Mouse (Mus musculus) MEL (cell line): ENCODE results near the gene Cdh23. TPM values are rescaled to one million over a fixed set of nuclear protein-coding genes. Genes with fewer than 3 reads are reported as not detected.

ENCODE experiments used
- DNase-seq: peaks from one replicate; pipeline ENCODE4 v3.0.0; 2011; ENCODE audit warnings: low read depth, low spot score
- H3K27ac ChIP-seq: 2 replicates; pipeline ENCODE4 v1.5.1; 2012; ENCODE audit warnings: low read depth, mild to moderate bottlenecking, control low read depth, low read length, moderate library complexity; ENCODE audit not compliant: control insufficient read depth
- H3K27me3 ChIP-seq, 2 experiments: fragments of 150-350 bp in 1 of 2; sonication (generic) in 1 of 2; 2 replicates each; pipeline ENCODE4 v1.6.1; 2012; ENCODE audit warnings: low read length in 2 of 2, mild to moderate bottlenecking in 2 of 2, improper control_type of control experiment in 1 of 2, moderate library complexity in 1 of 2; ENCODE audit not compliant: insufficient read depth in 2 of 2, control insufficient read depth in 1 of 2
- H3K36me3 ChIP-seq, 2 experiments: 2 replicates each; pipeline ENCODE4 v1.6.1; 2012 to 2014; ENCODE audit warnings: low read length in 2 of 2, improper control_type of control experiment in 1 of 2, inconsistent platforms in 1 of 2, mild to moderate bottlenecking in 1 of 2; ENCODE audit not compliant: insufficient read depth in 2 of 2, control insufficient read depth in 1 of 2
- H3K4me1 ChIP-seq, 2 experiments: fragments of 150-350 bp in 1 of 2; sonication (generic) in 1 of 2; 2 replicates each; pipeline ENCODE4 v1.6.1; 2012; ENCODE audit warnings: low read length in 2 of 2, improper control_type of control experiment in 1 of 2, mild to moderate bottlenecking in 1 of 2; ENCODE audit not compliant: insufficient read depth in 2 of 2, control insufficient read depth in 1 of 2
- H3K4me3 ChIP-seq, 2 experiments: fragments of 150-350 bp in 1 of 2; sonication (generic) in 1 of 2; 2 replicates each; pipeline ENCODE4 v1.5.1; 2012; ENCODE audit warnings: low read depth in 2 of 2, low read length in 2 of 2, mild to moderate bottlenecking in 2 of 2, moderate library complexity in 2 of 2, control low read depth in 1 of 2, improper control_type of control experiment in 1 of 2; ENCODE audit not compliant: control insufficient read depth in 1 of 2, insufficient read depth in 1 of 2
- H3K79me2 ChIP-seq: 2 replicates; pipeline ENCODE4 v1.6.1; 2012; ENCODE audit warnings: mild to moderate bottlenecking, low read length, moderate library complexity; ENCODE audit not compliant: control insufficient read depth, poor library complexity, insufficient read depth
- H3K9ac ChIP-seq: 2 replicates; pipeline ENCODE4 v1.6.1; 2012; ENCODE audit warnings: low read depth, mild to moderate bottlenecking, control low read depth, low read length, moderate library complexity; ENCODE audit not compliant: control insufficient read depth, poor library complexity, severe bottlenecking
- H3K9me3 ChIP-seq: fragments of 150-350 bp; sonication (generic); replicated peaks from 2 replicates; pipeline ENCODE4 v1.6.1; 2012; ENCODE audit warnings: mild to moderate bottlenecking, low read length, improper control_type of control experiment, moderate library complexity; ENCODE audit not compliant: insufficient read depth
- CHD1 ChIP-seq: IDR thresholded peaks from 2 replicates; pipeline ENCODE4 v1.6.1; 2012; ENCODE audit warnings: low read depth, mild to moderate bottlenecking, inconsistent platforms, low read length, improper control_type of control experiment
- CTCF ChIP-seq, 3 experiments: IDR thresholded peaks in 2 of 3; conservative IDR thresholded peaks in 1 of 3; 2 replicates each; pipeline ENCODE4 v1.5.1; 2011 to 2012; ENCODE audit warnings: low read length in 3 of 3, low read depth in 2 of 3, mild to moderate bottlenecking in 2 of 3, improper control_type of control experiment in 1 of 3, inconsistent platforms in 1 of 3, mixed read lengths in 1 of 3, moderate library complexity in 1 of 3; ENCODE audit not compliant: control insufficient read depth in 1 of 3, insufficient read depth in 1 of 3, poor library complexity in 1 of 3, severe bottlenecking in 1 of 3
- E2F4 ChIP-seq: IDR thresholded peaks from 2 replicates; pipeline ENCODE4 v1.6.1; 2011; ENCODE audit warnings: low read depth, low read length, improper control_type of control experiment, borderline replicate concordance
- ELF1 ChIP-seq: IDR thresholded peaks from 2 replicates; pipeline ENCODE4 v1.6.1; 2014; ENCODE audit warnings: low read depth, mild to moderate bottlenecking, inconsistent platforms, low read length, improper control_type of control experiment, moderate library complexity
- EP300 ChIP-seq, 2 experiments: IDR thresholded peaks; 2 replicates each; pipeline ENCODE4 v1.6.1; 2011; ENCODE audit warnings: improper control_type of control experiment in 2 of 2, low read length in 2 of 2, low read depth in 1 of 2, mild to moderate bottlenecking in 1 of 2
- ETS1 ChIP-seq: IDR thresholded peaks from 2 replicates; pipeline ENCODE4 v1.6.1; 2012; ENCODE audit warnings: low read depth, mild to moderate bottlenecking, inconsistent platforms, low read length, improper control_type of control experiment, moderate library complexity
- GABPA ChIP-seq: IDR thresholded peaks from 2 replicates; pipeline ENCODE4 v1.6.1; 2012; ENCODE audit warnings: low read depth, mild to moderate bottlenecking, inconsistent platforms, low read length, improper control_type of control experiment, moderate library complexity
- GATA1 ChIP-seq: IDR thresholded peaks from 2 replicates; pipeline ENCODE4 v1.6.1; 2011; ENCODE audit warnings: low read depth, low read length, improper control_type of control experiment
- HCFC1 ChIP-seq: IDR thresholded peaks from 2 replicates; pipeline ENCODE4 v1.6.1; 2012; ENCODE audit warnings: low read depth, mild to moderate bottlenecking, inconsistent platforms, low read length, improper control_type of control experiment, moderate library complexity
- JUND ChIP-seq: IDR thresholded peaks from 2 replicates; pipeline ENCODE4 v1.6.1; 2011; ENCODE audit warnings: low read depth, mild to moderate bottlenecking, improper control_type of control experiment, low read length
- MAFK ChIP-seq: IDR thresholded peaks from 2 replicates; pipeline ENCODE4 v1.6.1; 2011; ENCODE audit warnings: low read depth, mild to moderate bottlenecking, low read length, improper control_type of control experiment, borderline replicate concordance
- MAX ChIP-seq: IDR thresholded peaks from 2 replicates; pipeline ENCODE4 v1.6.1; 2011; ENCODE audit warnings: low read length, improper control_type of control experiment
- MAZ ChIP-seq: IDR thresholded peaks from 2 replicates; pipeline ENCODE4 v1.6.1; 2012; ENCODE audit warnings: low read depth, mild to moderate bottlenecking, inconsistent platforms, low read length, improper control_type of control experiment
- MEF2A ChIP-seq: IDR thresholded peaks from 2 replicates; pipeline ENCODE4 v1.6.1; 2014; ENCODE audit warnings: low read depth, mild to moderate bottlenecking, inconsistent platforms, low read length, improper control_type of control experiment; ENCODE audit not compliant: poor library complexity, insufficient replicate concordance, severe bottlenecking; ENCODE audit errors: extremely low read depth
- MXI1 ChIP-seq: IDR thresholded peaks from 2 replicates; pipeline ENCODE4 v1.6.1; 2011; ENCODE audit warnings: mild to moderate bottlenecking, low read depth, low read length, improper control_type of control experiment
- MYB ChIP-seq: IDR thresholded peaks from 2 replicates; pipeline ENCODE4 v1.6.1; 2011; ENCODE audit warnings: mild to moderate bottlenecking, low read depth, low read length, improper control_type of control experiment
- MYC ChIP-seq: IDR thresholded peaks from 2 replicates; pipeline ENCODE4 v1.6.1; 2011; ENCODE audit warnings: low read depth, mild to moderate bottlenecking, low read length, improper control_type of control experiment, moderate library complexity
- NELFE ChIP-seq: IDR thresholded peaks from 2 replicates; pipeline ENCODE4 v1.6.1; 2011; ENCODE audit warnings: low read depth, low read length, improper control_type of control experiment
- POLR2A ChIP-seq, 2 experiments: IDR thresholded peaks; 2 replicates each; pipeline ENCODE4 v1.6.1; 2011 to 2012; ENCODE audit warnings: low read length in 2 of 2, mild to moderate bottlenecking in 2 of 2, control low read depth in 1 of 2, improper control_type of control experiment in 1 of 2, low read depth in 1 of 2, moderate library complexity in 1 of 2; ENCODE audit not compliant: control insufficient read depth in 1 of 2, insufficient read depth in 1 of 2, poor library complexity in 1 of 2
- POLR2AphosphoS2 ChIP-seq: IDR thresholded peaks from 2 replicates; pipeline ENCODE4 v1.6.1; 2011; ENCODE audit warnings: low read length, improper control_type of control experiment
- RCOR1 ChIP-seq: IDR thresholded peaks from 2 replicates; pipeline ENCODE4 v1.6.1; 2012; ENCODE audit warnings: low read depth, mild to moderate bottlenecking, inconsistent platforms, low read length, improper control_type of control experiment
- SMC3 ChIP-seq: IDR thresholded peaks from 2 replicates; pipeline ENCODE4 v1.6.1; 2011; ENCODE audit warnings: low read depth, low read length, improper control_type of control experiment
- TAL1 ChIP-seq: IDR thresholded peaks from 2 replicates; pipeline ENCODE4 v1.6.1; 2012; ENCODE audit warnings: mild to moderate bottlenecking, inconsistent platforms, low read length, moderate library complexity, mixed read lengths
- TCF12 ChIP-seq: IDR thresholded peaks from 2 replicates; pipeline ENCODE4 v1.6.1; 2014; ENCODE audit warnings: low read depth, mild to moderate bottlenecking, inconsistent platforms, low read length, improper control_type of control experiment, moderate library complexity
- USF1 ChIP-seq: IDR thresholded peaks from 2 replicates; pipeline ENCODE4 v1.6.1; 2014; ENCODE audit warnings: low read depth, mild to moderate bottlenecking, inconsistent platforms, low read length, improper control_type of control experiment, moderate library complexity
- USF2 ChIP-seq, 2 experiments: IDR thresholded peaks; 2 replicates each; pipeline ENCODE4 v1.6.1; 2011 to 2012; ENCODE audit warnings: improper control_type of control experiment in 2 of 2, low read length in 2 of 2, borderline replicate concordance in 1 of 2, inconsistent platforms in 1 of 2, low read depth in 1 of 2, mild to moderate bottlenecking in 1 of 2; ENCODE audit not compliant: insufficient read depth in 1 of 2
- ZC3H11A ChIP-seq: IDR thresholded peaks from 2 replicates; pipeline ENCODE4 v1.6.1; 2012; ENCODE audit warnings: low read depth, mild to moderate bottlenecking, inconsistent platforms, low read length, improper control_type of control experiment
- ZKSCAN1 ChIP-seq: IDR thresholded peaks from 2 replicates; pipeline ENCODE4 v1.6.1; 2012; ENCODE audit warnings: low read depth, mild to moderate bottlenecking, inconsistent platforms, low read length, improper control_type of control experiment, moderate library complexity
- ZMIZ1 ChIP-seq: IDR thresholded peaks from 2 replicates; pipeline ENCODE4 v1.6.1; 2012; ENCODE audit warnings: low read depth, mild to moderate bottlenecking, inconsistent platforms, low read length, improper control_type of control experiment, moderate library complexity
- ZNF384 ChIP-seq: IDR thresholded peaks from 2 replicates; pipeline ENCODE4 v1.6.1; 2012; ENCODE audit warnings: low read depth, mild to moderate bottlenecking, inconsistent platforms, low read length, improper control_type of control experiment
- polyA plus RNA-seq, 2 experiments: library from polyadenylated mRNA; stranded (reverse) in 1 of 2; unstranded in 1 of 2; fragments of >175 nt in 1 of 2; fragments of >200 nt in 1 of 2; gene quantifications; 2 replicates each; pipeline versions ENCODE4 v1.2.1 to v1.2.4; 2012; ENCODE audit warnings: low replicate concordance in 2 of 2, low read depth in 1 of 2; ENCODE audit not compliant: insufficient read length in 2 of 2, insufficient read depth in 1 of 2, missing spikeins in 1 of 2
- total RNA-seq: library from RNA; depleted of rRNA; stranded (reverse); fragments of 300-350 nt; gene quantifications from 2 replicates; pipeline ENCODE4 v1.2.3, GENCODE M21; 2012

Gene Cdh23
- total and polyA plus RNA-seq, 3 experiments, result 0.04 TPM; not detected in 2

- H3K79me2 ChIP-seq, result peaks cover 52% of the 10 kb centered on the region
- DNase-seq, result no peak
- H3K4me3 ChIP-seq, result peak overlapping the region; percentile 78 to 80
- H3K27me3 ChIP-seq, result no peaks in the 10 kb centered on the region
- peak; percentile 66; the same call in 1 of the 2 replicates for TF ChIP-seq ZKSCAN1
- TF ChIP-seq ZC3H11A, result no peak
- no peaks in the 10 kb centered on the region for H3K9me3 ChIP-seq
- peaks cover 0 to 45% of the 10 kb centered on the region in 2 experiments; a peak in 2 of 4 replicates for H3K36me3 ChIP-seq
- H3K27ac ChIP-seq, result peak overlapping the region; percentile 74
- peak overlapping the region; percentile 93 for H3K9ac ChIP-seq
- H3K4me1 ChIP-seq, result peaks cover 8 to 59% of the 10 kb centered on the region in 2 experiments
Measured at GRCm38 (mm10) chr10:60278006-60278399, 418.3 kb downstream of the Cdh23 start.

- Histone ChIP-seq H3K79me2 (peaks cover 47% of the 10 kb centered on the region), H3K27me3 (no peaks in the 10 kb centered on the region), H3K4me3 (peak within 1 kb of the TSS; percentile 78 to 80), H3K9me3 (no peaks in the 10 kb centered on the region), H3K4me1 (peaks cover 6 to 59% of the 10 kb centered on the region in 2 experiments), H3K9ac (peak within 1 kb of the TSS; percentile 93), H3K36me3 (peaks cover 0 to 45% of the 10 kb centered on the region in 2 experiments; a peak in 2 of 4 replicates), H3K27ac (peak within 1 kb of the TSS; percentile 74)
- DNase-seq, result peak; percentile 96
- TF ChIP-seq POLR2AphosphoS2 (peak; percentile 89), MAX (peak; percentile 68), POLR2A (IDR thresholded peaks at IDR 0.05; ENCODE audit: control insufficient read depth in 1 of 2, insufficient read depth in 1 of 2, low read depth in 1 of 2, low read length in 2 of 2, poor library complexity in 1 of 2) (peak; percentile 88 to 94), MYB (no peak), MYC (no peak), ZNF384 (no peak), HCFC1 (peak; percentile 73), TCF12 (0 out of 2 replicates have a peak, but pooled peaks have one; percentile 3), E2F4 (peak; percentile 81), MEF2A (no peak), ZMIZ1 (peak; percentile 84), MXI1 (0 out of 2 replicates have a peak, but pooled peaks have one; percentile 33), MAZ (peak; percentile 68; the same call in 1 of the 2 replicates), USF1 (peak; percentile 90), GATA1 (no peak), CHD1 (no peak), ELF1 (no peak), RCOR1 (no peak), JUND (no peak), GABPA (no peak), USF2 (IDR thresholded peaks at IDR 0.05; ENCODE audit: borderline replicate concordance in 1 of 2, insufficient read depth in 1 of 2, low read depth in 1 of 2, low read length in 2 of 2) (0 out of 4 replicates have a peak, but pooled peaks of 1 of the 2 experiments have one; percentile 20), CTCF (IDR thresholded peaks at IDR 0.05 in 2 of 3, conservative IDR thresholded peaks at IDR 0.05 in 1 of 3; ENCODE audit: control insufficient read depth in 1 of 3, insufficient read depth in 1 of 3, low read depth in 2 of 3, low read length in 3 of 3, poor library complexity in 1 of 3, severe bottlenecking in 1 of 3) (no peak), ETS1 (peak; percentile 69; the same call in 1 of the 2 replicates), TAL1 (no peak), SMC3 (no peak), MAFK (no peak), NELFE (peak; percentile 95), EP300 (IDR thresholded peaks at IDR 0.05; ENCODE audit: low read depth in 1 of 2, low read length in 2 of 2) (no peak)
Measured at GRCm38 (mm10) chr10:60277207-60278005, 418.9 kb downstream of the Cdh23 start, which contains the start of gene Psap. Gene Psap (plus strand): TSS chr10:60277627.
